22 mouse cellular contexts compared by ENCODE assay signal in genomic region chr12:28357764-28358163, GRCm38 (mm10).
A peak's percentile ranks its signal among the peaks of the same experiment; 100 is the strongest.
DNase-seq lines count a peak whose midpoint lies in the region; ATAC-seq and TF ChIP-seq lines count a peak whose summit lies in the region.
"Had no signal": no experiment of that assay in that cellular context is flagged by ENCODE, and none has a peak within 500 bp of the region (broad histone marks: within the 10 kb centered on the region; RNA-seq: fewer than 3 reads in every experiment).

No protein-coding gene starts in this region.

- no peak for TF ChIP-seq CTCF in heart, adult 2 months (IDR thresholded peaks at IDR 0.05)
- TF ChIP-seq CTCF in midbrain, postnatal 0 days (IDR thresholded peaks at IDR 0.05): no peak

- H3K9ac ChIP-seq in forebrain, embryonic 16.5 days (replicated peaks; ENCODE audit: low read depth, low read length): no peak overlapping the region
- H3K9ac ChIP-seq in heart, adult 2 months (ENCODE audit: low read depth, low read length): no peak overlapping the region
- no peak overlapping the region for H3K9ac ChIP-seq in midbrain, embryonic 11.5 days (ENCODE audit: low read length)
- no peak overlapping the region for H3K9ac ChIP-seq in midbrain, postnatal 0 days (replicated peaks; ENCODE audit: low read length, poor library complexity, severe bottlenecking)
- H3K9ac ChIP-seq in kidney, embryonic 14.5 days (ENCODE audit: low read depth, low read length): no peak overlapping the region

- TF ChIP-seq EP300 in heart, adult 2 months (IDR thresholded peaks at IDR 0.05; ENCODE audit: insufficient read depth, low read depth, low read length): no peak

- no peaks in the 10 kb centered on the region for H3K27me3 ChIP-seq in forebrain, embryonic 10.5 days (ENCODE audit: poor library complexity, severe bottlenecking)
- H3K27me3 ChIP-seq in forebrain, embryonic 16.5 days (replicated peaks; ENCODE audit: control insufficient read depth, insufficient read depth, low read length): no peaks in the 10 kb centered on the region
- no peaks in the 10 kb centered on the region for H3K27me3 ChIP-seq in heart, adult 2 months (ENCODE audit: control insufficient read depth, insufficient read depth, low read length)
- no peaks in the 10 kb centered on the region for H3K27me3 ChIP-seq in midbrain, embryonic 11.5 days (ENCODE audit: control insufficient read depth, insufficient read depth, low read length)
- H3K27me3 ChIP-seq in midbrain, postnatal 0 days (ENCODE audit: insufficient read depth, low read length): no peaks in the 10 kb centered on the region
- H3K27me3 ChIP-seq in embryonic facial prominence, embryonic 10.5 days (replicated peaks; ENCODE audit: low read depth, poor library complexity, severe bottlenecking): no peaks in the 10 kb centered on the region
- no peaks in the 10 kb centered on the region for H3K27me3 ChIP-seq in kidney, embryonic 14.5 days (ENCODE audit: control insufficient read depth, insufficient read depth, low read length)
- H3K27me3 ChIP-seq: CH12.LX, Patski had no signal

- ATAC-seq in forebrain, embryonic 16.5 days: no peak
- no peak for ATAC-seq in midbrain, embryonic 11.5 days (ENCODE audit: low FRiP score)
- no peak for ATAC-seq in midbrain, postnatal 0 days (ENCODE audit: low FRiP score)
- ATAC-seq in kidney, embryonic 14.5 days (ENCODE audit: low FRiP score, low TSS enrichment): no peak
- ATAC-seq: activated CD4-positive, CD25-positive, alpha-beta regulatory T cell, adult 4 months; CD4-positive, CD25-positive, alpha-beta regulatory T cell, adult 4 months; Patski had no signal

- no peaks in the 10 kb centered on the region for H3K9me3 ChIP-seq in forebrain, embryonic 10.5 days
- H3K9me3 ChIP-seq in forebrain, embryonic 16.5 days (ENCODE audit: control insufficient read depth, low read length): no peaks in the 10 kb centered on the region
- no peaks in the 10 kb centered on the region for H3K9me3 ChIP-seq in midbrain, embryonic 11.5 days (ENCODE audit: control insufficient read depth, low read length)
- H3K9me3 ChIP-seq in midbrain, postnatal 0 days (ENCODE audit: low read length): no peaks in the 10 kb centered on the region
- no peaks in the 10 kb centered on the region for H3K9me3 ChIP-seq in embryonic facial prominence, embryonic 10.5 days
- H3K9me3 ChIP-seq in kidney, embryonic 14.5 days (ENCODE audit: control insufficient read depth, low read length): no peaks in the 10 kb centered on the region

- DNase-seq in forebrain, embryonic 10.5 days (ENCODE audit: extremely low spot score, low spot score): no peak
- peak; percentile 69 for DNase-seq in heart, adult 11 months
- DNase-seq in heart, adult 2 months: no peak
- peak; percentile 67 for DNase-seq in midbrain, embryonic 11.5 days (ENCODE audit: low spot score, missing footprints)
- no peak for DNase-seq in midbrain, postnatal 0 days (ENCODE audit: low spot score)
- DNase-seq in embryonic facial prominence, embryonic 10.5 days (ENCODE audit: low spot score): no peak
- DNase-seq: adrenal gland, adult 2 months; adrenal gland, adult 8-10 months; adrenal gland, postnatal 10 days; adrenal gland, postnatal 14 days; adrenal gland, postnatal 25 days; adrenal gland, postnatal 36 days; B cell, adult 2 months; cerebellum, adult 11 months; cerebellum, adult 11-12 months had no signal

- H3K4me3 ChIP-seq in forebrain, embryonic 10.5 days: no peak overlapping the region
- no peak overlapping the region for H3K4me3 ChIP-seq in forebrain, embryonic 16.5 days (replicated peaks; ENCODE audit: low read length)
- H3K4me3 ChIP-seq in heart, adult 2 months: no peak overlapping the region
- no peak overlapping the region for H3K4me3 ChIP-seq in midbrain, embryonic 11.5 days (ENCODE audit: low read depth, low read length)
- H3K4me3 ChIP-seq in midbrain, postnatal 0 days (ENCODE audit: low read depth, low read length): no peak overlapping the region
- no peak overlapping the region for H3K4me3 ChIP-seq in embryonic facial prominence, embryonic 10.5 days
- no peak overlapping the region for H3K4me3 ChIP-seq in kidney, embryonic 14.5 days (ENCODE audit: low read length)

- no peak overlapping the region for H3K4me2 ChIP-seq in forebrain, embryonic 16.5 days (ENCODE audit: low read length)
- no peak overlapping the region for H3K4me2 ChIP-seq in midbrain, embryonic 11.5 days
- H3K4me2 ChIP-seq in midbrain, postnatal 0 days (ENCODE audit: low read depth, low read length, poor library complexity, severe bottlenecking): no peak overlapping the region
- no peak overlapping the region for H3K4me2 ChIP-seq in kidney, embryonic 14.5 days (replicated peaks; ENCODE audit: low read depth, low read length)

- H3K27ac ChIP-seq in forebrain, embryonic 10.5 days: peak overlapping the region; percentile 2; the same call in 1 of the 2 replicates
- no peak overlapping the region for H3K27ac ChIP-seq in forebrain, embryonic 16.5 days (ENCODE audit: low read length)
- no peak overlapping the region for H3K27ac ChIP-seq in heart, adult 2 months
- H3K27ac ChIP-seq in midbrain, embryonic 11.5 days (ENCODE audit: low read depth, low read length): no peak overlapping the region
- H3K27ac ChIP-seq in midbrain, postnatal 0 days (ENCODE audit: low read depth, low read length): no peak overlapping the region
- 0 out of 2 replicates have a peak overlapping the region, but pooled peaks have one; percentile 21 for H3K27ac ChIP-seq in embryonic facial prominence, embryonic 10.5 days (replicated peaks)
- H3K27ac ChIP-seq in kidney, embryonic 14.5 days (ENCODE audit: low read depth, low read length): no peak overlapping the region

- intact Hi-C loops in heart, adult 2 months (cut with DNase I): no loop called here

- H3K36me3 ChIP-seq in forebrain, embryonic 10.5 days (replicated peaks): no peaks in the 10 kb centered on the region
- no peaks in the 10 kb centered on the region for H3K36me3 ChIP-seq in forebrain, embryonic 16.5 days (ENCODE audit: control insufficient read depth, insufficient read depth)
- H3K36me3 ChIP-seq in heart, adult 2 months (ENCODE audit: control insufficient read depth, insufficient read depth, low read length): no peaks in the 10 kb centered on the region
- H3K36me3 ChIP-seq in midbrain, embryonic 11.5 days (ENCODE audit: control insufficient read depth, insufficient read depth, low read length): no peaks in the 10 kb centered on the region
- no peaks in the 10 kb centered on the region for H3K36me3 ChIP-seq in midbrain, postnatal 0 days (ENCODE audit: insufficient read depth, low read length)
- no peaks in the 10 kb centered on the region for H3K36me3 ChIP-seq in embryonic facial prominence, embryonic 10.5 days (replicated peaks)
- no peaks in the 10 kb centered on the region for H3K36me3 ChIP-seq in kidney, embryonic 14.5 days (ENCODE audit: control insufficient read depth, insufficient read depth, low read length)
- H3K36me3 ChIP-seq: G1E had no signal

- TF ChIP-seq POLR2A in heart, adult 2 months (IDR thresholded peaks at IDR 0.05; ENCODE audit: insufficient read depth, low read depth, low read length): no peak

- H3K4me1 ChIP-seq in forebrain, embryonic 10.5 days: peaks cover 31% of the 10 kb centered on the region
- H3K4me1 ChIP-seq in forebrain, embryonic 16.5 days (replicated peaks; ENCODE audit: control insufficient read depth, insufficient read depth, low read length): no peaks in the 10 kb centered on the region
- no peaks in the 10 kb centered on the region for H3K4me1 ChIP-seq in heart, adult 2 months (ENCODE audit: control insufficient read depth, insufficient read depth, low read length)
- peaks cover 11% of the 10 kb centered on the region for H3K4me1 ChIP-seq in midbrain, embryonic 11.5 days (ENCODE audit: control insufficient read depth, insufficient read depth, low read length)
- no peaks in the 10 kb centered on the region for H3K4me1 ChIP-seq in midbrain, postnatal 0 days (ENCODE audit: insufficient read depth, low read length)
- H3K4me1 ChIP-seq in embryonic facial prominence, embryonic 10.5 days: peaks cover 23% of the 10 kb centered on the region
- no peaks in the 10 kb centered on the region for H3K4me1 ChIP-seq in kidney, embryonic 14.5 days (ENCODE audit: control insufficient read depth, insufficient read depth, low read length)

- no peaks in the 10 kb centered on the region for H3K79me2 ChIP-seq in heart, adult 2 months (replicated peaks; ENCODE audit: control insufficient read depth, insufficient read depth, low read length)

- WGBS in forebrain, embryonic 10.5 days: 90% methylated on average over 10 of the region's 10 CpGs
- 89% methylated on average over 10 of the region's 10 CpGs for WGBS in forebrain, embryonic 16.5 days
- 86% methylated on average over 10 of the region's 10 CpGs for WGBS in heart, adult 2 months
- 79% methylated on average over 10 of the region's 10 CpGs for WGBS in midbrain, embryonic 11.5 days
- 78% methylated on average over 10 of the region's 10 CpGs for WGBS in midbrain, postnatal 0 days
- 89% methylated on average over 10 of the region's 10 CpGs for WGBS in embryonic facial prominence, embryonic 10.5 days
- WGBS in kidney, embryonic 14.5 days: 78% methylated on average over 10 of the region's 10 CpGs

Comparison
In these comparisons a context has a peak if more than half of its experiments do, and no peak if none do; other contexts are left out.
1. DNase-seq: peak in heart, adult 11 months (single experiment) and midbrain, embryonic 11.5 days (single experiment); none in forebrain, embryonic 10.5 days (single experiment), heart, adult 2 months (0 of 2), midbrain, postnatal 0 days (single experiment) and embryonic facial prominence, embryonic 10.5 days (single experiment).
2. H3K27ac ChIP-seq: peak in forebrain, embryonic 10.5 days (single experiment) and embryonic facial prominence, embryonic 10.5 days (single experiment); none in forebrain, embryonic 16.5 days (single experiment), heart, adult 2 months (single experiment), midbrain, embryonic 11.5 days (single experiment), midbrain, postnatal 0 days (single experiment) and kidney, embryonic 14.5 days (single experiment).